Mouse (Mus musculus) kidney, adult 2 months (tissue): ENCODE data around the gene Npw.

Experiments used
- CTCF ChIP-seq: fragments of 200-500 bp; conservative IDR thresholded peaks from 2 replicates; pipeline ENCODE4 v1.5.1; 2011; ENCODE audit warnings: low read depth, mild to moderate bottlenecking, control low read depth, low read length, moderate library complexity, mixed read lengths; ENCODE audit not compliant: insufficient read depth, insufficient read length
- POLR2A ChIP-seq: fragments of 200-500 bp; IDR thresholded peaks from one replicate; pipeline ENCODE4 v1.6.1; 2011; ENCODE audit warnings: low read depth, low read length, control low read depth

GRCm38 (mm10) chr17:24632167-24632812 lies 26.0 kb downstream of the Npw start, which contains the start of the genes Tsc2 and Nthl1:
- TF ChIP-seq CTCF (no peak), POLR2A (peak; percentile 75)
